Mouse (Mus musculus) heart, embryonic 13.5 days (tissue): Measurements from ENCODE around the gene Schip1. TPM values are rescaled to one million over a fixed set of nuclear protein-coding genes. Genes with fewer than 3 reads are reported as not detected.

ENCODE experiments used
- ATAC-seq: fragments of 200-750 bp; cut with Nextera tagmentation; 2 replicates; pipeline ENCODE4 v1.8.0; 2017; ENCODE audit warnings: moderate TSS enrichment; ENCODE audit not compliant: insufficient number of reproducible peaks, low FRiP score, low TSS enrichment; ENCODE audit errors: extremely low read depth
- H3K27ac ChIP-seq: fragments of 300-500 bp; sonication (generic); replicated peaks from 2 replicates; pipeline ENCODE4 v1.5.1; 2015; ENCODE audit warnings: moderate library complexity, mild to moderate bottlenecking, inconsistent platforms
- H3K27me3 ChIP-seq: fragments of 300-500 bp; sonication (generic); replicated peaks from 2 replicates; pipeline ENCODE4 v1.6.1; 2015; ENCODE audit warnings: mild to moderate bottlenecking, inconsistent platforms
- H3K36me3 ChIP-seq: fragments of 300-500 bp; sonication (generic); 2 replicates; pipeline ENCODE4 v1.6.1; 2015; ENCODE audit warnings: mild to moderate bottlenecking, inconsistent platforms
- H3K4me1 ChIP-seq: fragments of 300-500 bp; sonication (generic); 2 replicates; pipeline ENCODE4 v1.6.1; 2015; ENCODE audit warnings: inconsistent platforms
- H3K4me2 ChIP-seq: fragments of 300-500 bp; sonication (generic); 2 replicates; pipeline ENCODE4 v1.6.1; 2015; ENCODE audit warnings: inconsistent platforms, mild to moderate bottlenecking, moderate library complexity
- H3K4me3 ChIP-seq: fragments of 300-500 bp; sonication (generic); 2 replicates; pipeline ENCODE4 v1.5.1; 2015; ENCODE audit warnings: moderate library complexity, mild to moderate bottlenecking, inconsistent platforms
- H3K9ac ChIP-seq: fragments of 300-500 bp; sonication (generic); 2 replicates; pipeline ENCODE4 v1.6.1; 2015; ENCODE audit warnings: inconsistent platforms, mild to moderate bottlenecking, moderate library complexity
- H3K9me3 ChIP-seq: fragments of 300-500 bp; sonication (generic); 2 replicates; pipeline ENCODE4 v1.6.1; 2016; ENCODE audit warnings: inconsistent platforms
- WGBS: fragments of 180-500 bp; shearing (Covaris S2); methylation state at CpG from one replicate; pipeline ENCODE4 v1.1.7; 2015; ENCODE audit warnings: mixed read lengths; 5-methylcytosine and 5-hydroxymethylcytosine counted together
- polyA plus RNA-seq: library from polyadenylated mRNA; unstranded; fragments of >200 nt; fragmentation: Nextera tagmentation; extraction: Ambion mirVana; gene quantifications from 2 replicates; pipeline ENCODE4 v1.2.1, GENCODE M21; 2015

Gene Schip1
- polyA plus RNA-seq, 1 experiment from 2014 or later, result 52.4 TPM

DNA sequence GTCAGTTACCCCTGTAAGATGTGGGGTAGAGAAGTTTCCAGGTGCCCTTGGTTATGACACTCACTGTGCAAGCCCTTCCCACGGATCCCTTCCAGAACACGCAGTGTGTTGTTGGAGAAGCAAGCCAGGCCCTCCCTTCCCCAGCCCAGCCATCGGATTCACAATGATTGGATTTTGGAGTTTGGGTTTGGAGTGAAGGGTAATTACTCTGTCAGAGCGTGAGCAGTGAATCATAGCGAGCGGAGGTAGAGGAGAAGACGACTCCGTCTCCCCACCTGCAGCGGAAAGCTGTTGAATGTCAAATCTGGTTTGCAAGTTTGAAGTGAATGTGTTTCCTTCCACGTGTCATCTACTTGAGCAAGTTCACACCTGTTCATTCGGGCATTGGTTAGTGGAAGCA, 447.7 kb downstream of the Schip1 start:
- Histone ChIP-seq H3K4me3 (no peak overlapping the region), H3K4me2 (no peak overlapping the region), H3K9me3 (no peaks in the 10 kb centered on the region), H3K27ac (no peak overlapping the region), H3K27me3 (no peaks in the 10 kb centered on the region), H3K4me1 (peaks cover 75% of the 10 kb centered on the region), H3K36me3 (peaks cover 11% of the 10 kb centered on the region), H3K9ac (no peak overlapping the region)
- WGBS, result 81% methylated on average over 11 of the region's 11 CpGs
- ATAC-seq, result no peak

DNA sequence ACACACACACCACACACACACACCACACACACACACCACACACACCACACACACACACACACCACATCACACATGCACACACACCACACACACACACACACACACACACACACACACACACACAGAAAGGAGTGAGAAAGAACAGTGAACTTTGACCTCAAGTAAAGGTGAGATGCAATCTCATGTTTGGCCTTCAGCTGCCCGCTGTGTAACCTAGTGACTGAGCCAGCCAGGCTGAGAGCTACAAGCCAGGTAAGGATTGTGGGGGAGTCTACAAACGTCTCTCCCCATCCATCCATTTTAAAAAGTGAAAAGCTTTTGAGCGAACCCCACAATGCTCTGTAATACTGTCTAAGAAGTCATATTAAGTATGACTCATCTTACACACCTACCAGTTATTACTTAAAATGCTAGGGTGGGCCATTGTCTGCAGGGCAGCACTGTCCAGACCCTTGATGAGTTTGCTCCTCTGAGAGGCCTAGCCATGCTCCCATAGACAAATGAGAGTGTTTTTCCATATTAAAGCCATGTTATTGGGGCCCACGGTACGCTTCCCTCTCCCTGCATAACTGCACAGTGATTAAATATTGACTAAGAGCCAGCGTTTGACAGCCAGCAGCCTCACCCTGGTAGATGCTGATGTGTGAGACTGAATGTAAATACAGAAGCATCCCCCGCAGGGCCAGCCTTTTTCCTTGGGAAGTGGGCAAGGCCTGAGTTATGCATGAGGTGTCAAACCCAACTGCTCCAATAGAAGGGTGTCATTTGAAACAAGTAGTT, 448.9 kb downstream of the Schip1 start:
- Histone ChIP-seq H3K27ac (no peak overlapping the region), H3K9me3 (no peaks in the 10 kb centered on the region), H3K4me2 (no peak overlapping the region), H3K4me3 (no peak overlapping the region), H3K4me1 (peaks cover 69% of the 10 kb centered on the region), H3K27me3 (no peaks in the 10 kb centered on the region), H3K36me3 (peaks cover 11% of the 10 kb centered on the region), H3K9ac (no peak overlapping the region)
- WGBS, result 57% methylated on average over 7 of the region's 7 CpGs
- no peak for ATAC-seq

DNA sequence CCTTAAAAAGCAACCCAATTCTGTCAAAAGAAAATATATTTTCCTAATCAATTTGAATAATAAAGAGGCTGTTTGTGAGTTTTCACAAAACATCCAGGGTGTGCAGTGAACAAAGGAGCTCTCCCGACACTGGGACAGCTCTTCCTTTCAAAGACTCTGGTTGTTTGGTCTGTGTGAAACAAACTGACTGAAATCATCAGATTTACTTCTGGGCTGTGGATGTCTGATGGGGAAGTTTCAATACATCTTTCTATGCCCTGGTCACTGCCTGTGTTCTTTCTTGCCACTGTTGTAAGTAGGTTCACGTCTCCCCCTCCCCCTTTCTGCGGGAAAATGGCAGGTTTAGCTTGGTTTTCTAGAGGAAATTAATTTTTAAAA, 449.5 kb downstream of the Schip1 start:
- ATAC-seq, result no peak
- H3K4me1 ChIP-seq, result peaks cover 63% of the 10 kb centered on the region
- H3K9ac ChIP-seq, result no peak overlapping the region
- no peak overlapping the region for H3K4me3 ChIP-seq
- no peaks in the 10 kb centered on the region for H3K9me3 ChIP-seq
- 83% methylated on average over 3 of the region's 3 CpGs for WGBS
- no peak overlapping the region for H3K27ac ChIP-seq
- H3K27me3 ChIP-seq, result no peaks in the 10 kb centered on the region
- H3K4me2 ChIP-seq, result no peak overlapping the region
- peaks cover 11% of the 10 kb centered on the region for H3K36me3 ChIP-seq

DNA sequence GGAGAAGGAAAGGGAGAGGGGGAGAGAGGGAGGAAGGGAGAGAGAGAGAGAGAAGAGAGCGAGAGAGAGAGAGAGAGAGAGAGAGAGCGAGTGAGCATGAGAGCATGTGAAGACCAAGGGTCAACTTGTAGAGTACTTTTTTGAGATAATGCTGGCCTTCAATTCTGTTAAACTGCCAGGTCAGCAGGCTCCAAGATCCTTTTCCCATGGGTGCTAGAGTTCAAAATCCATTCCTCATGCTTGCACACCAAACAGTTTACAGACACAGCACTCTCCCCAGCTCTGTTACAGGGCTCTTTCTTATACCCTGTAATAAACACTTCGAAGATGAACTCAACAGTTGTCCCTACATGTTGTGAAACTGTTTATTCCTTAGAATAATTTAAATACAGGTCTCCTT, 450.1 kb downstream of the Schip1 start:
- no peaks in the 10 kb centered on the region for H3K9me3 ChIP-seq
- no peaks in the 10 kb centered on the region for H3K27me3 ChIP-seq
- H3K4me2 ChIP-seq, result no peak overlapping the region
- no peak overlapping the region for H3K9ac ChIP-seq
- no peak overlapping the region for H3K4me3 ChIP-seq
- H3K27ac ChIP-seq, result no peak overlapping the region
- H3K36me3 ChIP-seq, result peaks cover 11% of the 10 kb centered on the region
- WGBS, result 83% methylated on average over 3 of the region's 3 CpGs
- peaks cover 57% of the 10 kb centered on the region for H3K4me1 ChIP-seq
- ATAC-seq, result no peak

DNA sequence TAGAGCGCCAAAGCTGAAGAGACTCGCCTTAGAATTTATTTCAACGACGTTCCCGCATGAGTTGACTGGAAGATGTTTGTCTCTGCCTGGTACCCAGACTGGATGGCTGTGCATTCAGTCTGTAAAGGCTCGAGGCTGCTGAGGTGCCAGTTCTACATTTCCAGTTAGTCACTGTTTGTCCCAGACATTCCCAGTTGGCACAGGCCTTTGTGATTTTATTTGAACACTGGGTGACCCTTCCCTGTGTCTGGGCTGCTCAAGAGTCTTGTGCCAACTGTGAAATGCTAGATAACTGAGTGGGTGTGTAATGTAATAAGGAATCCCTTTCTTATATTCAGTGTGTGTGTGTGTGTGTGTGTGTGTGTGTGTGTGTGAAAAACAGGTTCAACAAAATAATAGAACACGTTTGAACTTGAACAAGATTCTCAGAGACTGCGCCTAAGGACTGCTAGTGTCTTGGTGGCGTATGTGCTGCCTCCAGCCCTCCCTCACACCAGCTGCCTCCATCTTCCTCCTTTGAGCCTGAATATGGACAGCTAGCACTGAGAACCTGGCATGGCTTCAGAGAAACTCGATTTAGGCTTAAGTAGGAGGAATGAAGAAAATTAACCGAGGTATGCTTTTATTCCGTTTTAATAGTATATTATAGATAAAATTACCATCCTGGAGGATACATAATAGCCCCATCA, 451.9 kb downstream of the Schip1 start:
- Histone ChIP-seq H3K36me3 (peaks cover 11% of the 10 kb centered on the region), H3K27me3 (no peaks in the 10 kb centered on the region), H3K4me3 (no peak overlapping the region), H3K27ac (no peak overlapping the region), H3K4me1 (peaks cover 44% of the 10 kb centered on the region), H3K9ac (no peak overlapping the region), H3K4me2 (no peak overlapping the region), H3K9me3 (no peaks in the 10 kb centered on the region)
- no peak for ATAC-seq
- 81% methylated on average over 12 of the region's 12 CpGs for WGBS

DNA sequence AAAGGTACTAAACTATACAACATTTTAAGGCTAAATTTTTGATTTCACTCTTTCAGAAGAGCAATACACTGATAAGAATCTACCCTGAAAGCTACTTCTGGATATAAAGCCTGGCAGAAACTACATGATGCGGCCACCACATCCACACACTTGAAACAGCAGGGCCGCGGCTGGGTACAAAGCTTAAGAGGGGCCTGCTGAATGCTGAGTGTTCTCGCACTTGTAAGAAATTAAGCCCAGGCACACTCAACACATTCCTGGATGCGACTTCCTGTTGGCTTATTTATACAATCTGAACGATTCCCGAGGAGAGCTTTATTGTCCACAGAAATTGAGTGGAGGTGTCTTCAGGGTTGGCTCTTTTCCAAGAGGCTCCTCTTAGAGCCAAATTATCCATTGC, 452.6 kb downstream of the Schip1 start:
- Histone ChIP-seq H3K27me3 (no peaks in the 10 kb centered on the region), H3K4me1 (peaks cover 39% of the 10 kb centered on the region), H3K27ac (no peak overlapping the region; the same call in 1 of the 2 replicates), H3K9ac (no peak overlapping the region), H3K9me3 (no peaks in the 10 kb centered on the region), H3K4me2 (no peak overlapping the region), H3K4me3 (no peak overlapping the region), H3K36me3 (peaks cover 11% of the 10 kb centered on the region)
- 42% methylated on average over 7 of the region's 7 CpGs for WGBS
- ATAC-seq, result no peak

DNA sequence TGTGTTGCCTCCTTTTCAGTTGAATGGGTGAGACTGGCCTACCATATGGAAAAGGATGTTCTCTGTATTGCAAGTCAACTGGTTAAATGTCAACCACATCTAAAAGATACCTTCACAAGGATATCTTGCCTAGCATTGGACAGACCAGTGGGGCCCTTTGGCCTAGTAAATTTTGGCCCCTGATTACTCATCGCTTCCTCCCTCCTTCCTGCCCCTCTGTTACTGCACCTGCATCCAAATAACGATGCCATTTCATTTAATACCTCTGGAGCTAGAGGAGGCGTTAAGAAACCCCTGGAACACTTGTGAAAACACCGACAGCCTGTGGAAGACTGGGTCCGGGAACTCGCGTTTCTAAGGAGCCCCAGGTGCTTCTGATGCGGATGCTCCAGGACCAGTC, 453.4 kb downstream of the Schip1 start:
- 0 out of 2 replicates have a peak overlapping the region, but pooled peaks have one; percentile 20 for H3K27ac ChIP-seq
- no peaks in the 10 kb centered on the region for H3K27me3 ChIP-seq
- ATAC-seq, result no peak
- no peak overlapping the region for H3K4me2 ChIP-seq
- H3K9me3 ChIP-seq, result no peaks in the 10 kb centered on the region
- H3K36me3 ChIP-seq, result 0 out of 2 replicates have a peak, but pooled peaks cover 4% of the 10 kb centered on the region
- 84% methylated on average over 8 of the region's 8 CpGs for WGBS
- peaks cover 31% of the 10 kb centered on the region for H3K4me1 ChIP-seq
- H3K9ac ChIP-seq, result no peak overlapping the region
- H3K4me3 ChIP-seq, result no peak overlapping the region

DNA sequence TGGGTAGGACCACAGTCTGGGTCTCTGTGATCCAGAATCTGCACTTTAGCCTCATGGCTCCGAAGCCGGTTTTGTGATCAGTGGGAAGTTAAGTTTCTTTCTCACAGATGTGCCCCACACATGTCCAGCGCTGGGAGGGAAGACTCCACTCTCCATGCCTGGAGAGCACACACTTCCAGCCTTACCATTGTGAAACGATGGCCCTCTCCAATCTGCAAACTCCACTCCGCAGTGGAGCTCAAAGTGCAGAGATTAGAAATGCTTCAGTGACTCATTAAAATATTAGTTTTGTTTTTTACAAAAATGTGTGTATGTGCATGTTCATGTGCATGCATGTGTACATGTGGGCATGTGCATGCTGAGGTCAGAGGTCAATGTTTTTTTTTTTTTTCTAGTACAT, 454.0 kb downstream of the Schip1 start:
- H3K27ac ChIP-seq, result no peak overlapping the region
- H3K36me3 ChIP-seq, result 0 out of 2 replicates have a peak, but pooled peaks cover 4% of the 10 kb centered on the region
- no peak overlapping the region for H3K9ac ChIP-seq
- WGBS, result 87% methylated on average over 5 of the region's 5 CpGs
- peaks cover 28% of the 10 kb centered on the region for H3K4me1 ChIP-seq
- H3K4me3 ChIP-seq, result no peak overlapping the region
- no peaks in the 10 kb centered on the region for H3K27me3 ChIP-seq
- no peaks in the 10 kb centered on the region for H3K9me3 ChIP-seq
- no peak for ATAC-seq
- H3K4me2 ChIP-seq, result no peak overlapping the region

DNA sequence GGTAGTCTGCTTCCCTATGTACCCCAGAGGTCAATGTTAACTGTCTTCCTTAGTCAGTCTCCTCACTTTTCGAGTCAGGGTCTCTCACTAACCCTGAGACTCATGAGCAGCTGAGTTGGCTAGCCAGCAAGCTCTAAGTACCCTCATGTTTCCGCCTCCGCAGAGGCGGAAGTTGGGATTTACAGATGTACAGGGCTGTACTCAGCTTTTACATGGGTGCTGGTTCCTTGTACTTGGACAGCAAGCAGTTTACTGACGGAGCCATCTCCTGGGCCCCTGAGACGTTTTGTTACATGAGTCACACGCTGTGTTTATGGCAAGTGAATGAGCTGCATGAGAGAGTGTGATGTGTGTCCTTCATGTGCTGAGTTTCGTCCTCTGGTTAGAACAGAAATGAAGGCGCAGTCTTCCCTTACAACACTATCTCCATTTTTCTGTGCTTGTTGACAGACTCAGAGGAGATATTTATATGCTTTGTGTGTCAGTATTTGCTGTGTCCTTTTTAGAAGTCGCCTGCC, 460.8 kb downstream of the Schip1 start:
- Histone ChIP-seq H3K4me2 (no peak overlapping the region), H3K4me3 (no peak overlapping the region), H3K9me3 (no peaks in the 10 kb centered on the region), H3K36me3 (no peaks in the 10 kb centered on the region), H3K27ac (peak overlapping the region; percentile 44), H3K27me3 (no peaks in the 10 kb centered on the region), H3K9ac (no peak overlapping the region; the same call in 1 of the 2 replicates), H3K4me1 (peaks cover 31% of the 10 kb centered on the region)
- no peak for ATAC-seq
- 70% methylated on average over 10 of the region's 10 CpGs for WGBS

DNA sequence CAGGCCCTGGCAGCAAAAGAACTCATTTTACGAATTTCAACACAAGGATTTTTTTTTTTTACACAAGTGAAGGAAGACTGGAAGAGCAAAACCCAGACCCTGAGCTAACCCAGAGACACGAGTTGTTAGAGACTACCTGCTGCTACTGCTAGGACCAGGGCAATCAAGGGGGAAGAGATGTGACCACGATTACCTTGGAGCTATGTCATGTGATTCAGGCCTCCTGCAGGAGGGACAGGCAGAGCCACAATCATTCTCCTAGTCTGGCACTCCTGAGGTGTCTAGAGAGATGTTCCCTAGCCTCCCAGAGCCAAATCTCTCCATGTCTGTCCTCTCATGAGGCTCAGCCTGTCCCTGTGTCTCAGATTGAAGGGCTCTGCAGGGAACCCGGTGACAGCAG, 461.8 kb downstream of the Schip1 start:
- Histone ChIP-seq H3K27me3 (no peaks in the 10 kb centered on the region), H3K4me2 (no peak overlapping the region), H3K36me3 (no peaks in the 10 kb centered on the region), H3K27ac (peak overlapping the region; percentile 44), H3K4me1 (peaks cover 37% of the 10 kb centered on the region), H3K9me3 (no peaks in the 10 kb centered on the region), H3K9ac (peak overlapping the region; percentile 56), H3K4me3 (no peak overlapping the region)
- no peak for ATAC-seq
- 23% methylated on average over 4 of the region's 4 CpGs for WGBS

DNA sequence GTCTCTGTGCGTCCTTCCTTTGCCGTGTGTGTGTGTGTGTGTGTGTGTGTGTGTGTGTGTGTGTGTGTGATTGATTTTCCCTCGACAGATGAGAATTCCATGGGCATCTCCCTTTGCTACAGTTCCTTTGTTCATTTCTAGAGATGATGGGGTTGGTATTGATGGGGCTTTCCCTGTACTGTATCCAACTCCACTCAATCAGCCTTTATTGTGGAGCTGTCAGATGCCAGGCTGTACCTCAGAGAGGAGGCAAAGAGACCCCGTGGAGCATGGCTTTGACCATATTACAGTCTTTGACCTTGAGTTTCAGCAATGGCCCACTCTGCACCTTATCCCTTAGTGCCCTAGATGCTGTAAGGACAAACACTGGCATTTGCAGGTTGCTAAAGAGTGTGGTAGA, 462.6 kb downstream of the Schip1 start:
- no peak for ATAC-seq
- H3K4me3 ChIP-seq, result no peak overlapping the region
- no peaks in the 10 kb centered on the region for H3K9me3 ChIP-seq
- no peak overlapping the region for H3K9ac ChIP-seq
- no peak overlapping the region for H3K4me2 ChIP-seq
- peaks cover 43% of the 10 kb centered on the region for H3K4me1 ChIP-seq
- no peaks in the 10 kb centered on the region for H3K27me3 ChIP-seq
- no peaks in the 10 kb centered on the region for H3K36me3 ChIP-seq
- 56% methylated on average over 4 of the region's 4 CpGs for WGBS
- H3K27ac ChIP-seq, result no peak overlapping the region
